Mouse (Mus musculus): ENCODE data around the gene Serpinc1.
"Not testable (repeated sequence)": the region's sequence is repeated elsewhere in the genome, so short reads cannot be mapped to it uniquely, and the experiment has no call there.

The Serpinc1 gene

DNA sequence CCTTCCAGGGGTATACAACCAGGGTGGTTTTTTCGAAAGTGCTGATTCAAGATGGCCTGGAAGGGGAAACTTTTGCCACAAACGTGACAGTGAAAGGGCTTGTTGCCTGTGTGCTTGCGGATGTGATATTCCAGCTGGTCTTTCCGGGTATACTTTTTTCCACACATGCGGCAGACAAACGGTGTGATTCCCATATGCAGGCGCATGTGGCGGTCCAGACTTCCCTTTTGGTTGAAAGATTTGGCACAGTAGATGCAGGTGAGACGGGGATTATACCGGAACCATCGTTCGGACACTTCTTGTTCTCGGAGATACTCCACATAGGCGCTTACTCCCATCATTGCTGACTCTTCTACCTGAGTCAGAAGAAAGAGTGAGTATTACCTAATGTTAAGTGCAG is 41.7 kb downstream of the Serpinc1 start:
- no peak for DNase-seq (ENCODE audit: low spot score in 2 of 2)

DNA sequence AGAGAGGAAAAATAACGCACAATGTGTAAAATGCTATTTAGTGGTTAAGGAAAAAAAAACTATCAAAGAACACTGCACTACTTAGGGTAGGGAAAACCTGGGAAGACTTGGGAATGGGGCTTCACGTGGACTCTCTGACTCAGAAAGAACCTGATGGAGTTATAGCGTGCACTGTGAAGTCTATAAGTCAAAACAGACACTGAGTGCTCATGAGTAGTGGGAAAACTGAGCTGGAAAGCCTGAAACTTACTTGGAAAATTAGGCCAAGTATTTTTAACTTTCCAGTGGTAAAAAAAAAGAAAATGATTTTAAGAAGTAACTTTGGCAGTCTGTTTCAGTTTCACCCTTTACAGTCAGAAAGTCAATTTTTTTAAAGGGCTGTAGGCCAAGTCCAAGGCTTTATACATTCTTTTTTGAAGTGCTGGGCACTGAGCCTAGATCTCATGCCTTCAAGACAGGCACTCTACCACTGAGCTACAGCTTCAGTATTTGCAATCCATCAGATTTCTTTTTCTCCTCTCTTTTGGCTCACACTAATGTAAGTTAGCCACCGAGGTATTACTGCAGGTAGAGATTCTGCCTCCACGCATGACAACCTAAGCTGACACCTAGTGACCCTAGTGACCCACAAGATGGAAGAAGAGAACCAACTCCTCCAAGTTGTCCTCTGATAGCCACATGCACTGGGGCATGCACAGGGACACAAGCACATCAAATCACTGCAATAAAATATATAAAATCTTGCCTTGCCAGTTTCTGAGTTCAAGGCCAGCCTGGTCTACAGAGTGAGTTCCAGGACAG is 47.2 kb downstream of the Serpinc1 start:
- no peak for DNase-seq (ENCODE audit: low spot score in 2 of 2)

DNA sequence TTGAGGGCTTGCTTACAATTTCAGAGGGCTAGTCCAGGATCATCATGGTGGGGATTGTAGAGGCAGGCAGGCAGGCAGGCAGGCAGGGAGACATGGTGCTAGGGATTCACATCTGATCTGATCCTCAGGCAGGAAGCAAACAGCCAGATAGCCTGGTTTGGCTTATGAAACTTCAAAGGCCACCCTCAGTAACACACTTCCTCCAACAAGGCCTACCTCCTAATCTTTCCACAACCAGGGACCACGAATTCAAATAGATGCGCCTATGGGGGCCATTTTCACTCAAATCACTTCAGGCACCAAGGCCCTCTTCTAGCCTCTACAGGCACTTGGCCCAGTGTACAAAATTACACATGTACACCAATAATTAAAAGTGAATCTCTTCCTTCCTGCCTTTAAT is 48.8 kb downstream of the Serpinc1 start:
- DNase-seq (ENCODE audit: low spot score in 2 of 2) = no peak

DNA sequence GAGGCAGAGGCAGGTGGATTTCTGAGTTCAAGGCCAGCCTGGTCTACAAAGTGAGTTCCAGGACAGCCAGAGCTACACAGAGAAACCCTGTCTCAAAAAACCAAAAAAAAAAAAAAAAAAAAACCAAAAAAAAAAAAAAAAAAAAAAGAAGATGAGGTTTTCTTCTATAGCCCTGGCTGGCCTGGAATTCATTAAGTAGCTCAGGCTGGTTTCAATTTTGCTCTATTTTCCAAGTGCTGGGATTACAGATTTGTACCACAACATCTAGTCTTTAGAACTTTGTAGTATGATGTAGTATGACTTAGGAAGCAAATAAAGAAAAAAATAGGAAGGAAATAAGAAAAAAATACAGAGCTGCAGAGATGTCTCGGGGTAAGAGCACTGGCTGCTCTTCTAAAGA is 50.0 kb downstream of the Serpinc1 start:
- DNase-seq (ENCODE audit: low spot score in 2 of 2) = not testable (repeated sequence)

DNA sequence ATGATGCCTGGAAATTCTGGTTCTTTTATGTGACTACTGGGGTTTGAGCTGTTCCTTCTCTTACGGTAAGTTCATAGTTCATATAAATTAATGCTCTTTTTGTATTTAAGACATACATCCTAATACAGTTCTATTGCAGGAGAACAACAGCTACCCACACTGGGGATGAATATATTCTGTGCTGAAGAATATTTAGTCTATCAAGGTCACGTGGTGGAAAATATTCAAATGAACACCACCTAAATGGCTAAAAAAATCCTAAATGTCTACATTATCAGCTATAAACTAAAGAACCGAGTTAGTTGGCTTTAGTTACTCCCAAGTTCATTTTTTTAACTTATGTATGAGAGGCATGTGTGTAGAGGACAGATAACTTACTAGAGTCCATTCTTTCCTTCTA is 51.7 kb downstream of the Serpinc1 start:
- no peak for DNase-seq (ENCODE audit: low spot score in 2 of 2)

DNA sequence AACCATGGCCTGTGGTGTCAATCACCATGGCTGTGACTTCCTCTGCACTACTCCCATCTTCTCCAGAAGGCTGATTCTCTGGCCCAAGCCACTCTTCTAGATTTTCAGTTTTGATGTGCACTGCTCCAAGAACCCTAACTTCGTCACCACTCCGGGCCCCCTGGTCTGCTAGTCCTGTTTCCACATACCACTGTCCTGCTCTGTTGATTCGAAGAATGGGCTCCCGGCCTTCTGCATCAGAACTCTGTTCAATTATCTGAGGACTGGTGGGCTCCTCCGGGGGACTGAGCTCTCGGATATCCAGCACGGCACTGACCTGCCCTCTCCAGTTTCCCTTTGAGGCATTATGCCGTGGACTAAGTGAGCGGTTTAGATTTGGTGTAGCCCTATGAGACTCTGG is 53.5 kb downstream of the Serpinc1 start:
- no peak for DNase-seq (ENCODE audit: low spot score in 2 of 2)

DNA sequence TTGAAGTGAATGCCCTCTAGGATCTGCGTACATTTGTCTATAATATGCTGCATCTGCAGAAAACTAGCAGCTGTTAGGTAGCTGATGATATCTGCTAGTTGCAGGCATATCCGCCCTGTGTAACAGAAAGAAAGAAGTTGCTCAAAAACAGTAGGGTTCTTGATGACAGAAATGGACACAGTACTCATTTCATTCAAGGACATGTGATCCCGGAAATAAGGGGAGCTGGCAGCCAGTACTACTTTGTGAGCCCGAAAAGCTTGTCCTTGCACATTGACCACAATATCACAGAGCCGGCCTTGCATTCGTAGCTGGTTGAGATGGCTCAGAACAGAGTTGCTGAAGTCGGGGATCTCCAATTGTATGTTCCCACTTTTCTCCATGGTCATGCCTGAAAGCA is 54.0 kb downstream of the Serpinc1 start:
- no peak for DNase-seq (ENCODE audit: low spot score in 2 of 2)

DNA sequence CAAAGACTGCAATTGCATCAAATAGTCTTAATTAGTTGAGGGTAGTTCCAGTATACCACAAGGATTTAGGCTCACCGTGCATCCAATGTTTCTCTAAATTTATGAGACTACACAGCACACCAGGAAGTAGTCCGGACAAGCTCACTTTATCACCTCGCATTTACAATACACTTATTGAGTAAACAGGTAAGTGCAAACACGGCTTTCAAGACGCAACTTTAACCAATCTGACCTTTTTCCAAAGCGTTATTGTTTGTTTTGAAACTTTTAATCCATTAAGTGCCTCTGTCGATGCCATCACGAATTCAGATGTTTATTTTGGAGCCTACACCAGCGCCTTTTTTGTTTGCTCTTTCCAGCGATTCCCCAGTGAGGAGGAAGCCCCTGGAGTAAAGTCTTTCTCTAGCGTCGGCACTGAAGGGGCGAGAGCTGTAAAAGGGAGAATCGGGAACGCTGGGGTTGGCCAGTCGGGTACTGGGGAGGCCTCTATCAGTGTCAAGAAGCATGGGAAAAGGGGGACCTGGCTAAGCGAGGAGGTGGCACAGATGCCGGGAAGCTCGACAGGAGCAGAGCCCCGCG is 55.6 kb downstream of the Serpinc1 start:
- no peak for DNase-seq (ENCODE audit: low spot score in 2 of 2)

DNA sequence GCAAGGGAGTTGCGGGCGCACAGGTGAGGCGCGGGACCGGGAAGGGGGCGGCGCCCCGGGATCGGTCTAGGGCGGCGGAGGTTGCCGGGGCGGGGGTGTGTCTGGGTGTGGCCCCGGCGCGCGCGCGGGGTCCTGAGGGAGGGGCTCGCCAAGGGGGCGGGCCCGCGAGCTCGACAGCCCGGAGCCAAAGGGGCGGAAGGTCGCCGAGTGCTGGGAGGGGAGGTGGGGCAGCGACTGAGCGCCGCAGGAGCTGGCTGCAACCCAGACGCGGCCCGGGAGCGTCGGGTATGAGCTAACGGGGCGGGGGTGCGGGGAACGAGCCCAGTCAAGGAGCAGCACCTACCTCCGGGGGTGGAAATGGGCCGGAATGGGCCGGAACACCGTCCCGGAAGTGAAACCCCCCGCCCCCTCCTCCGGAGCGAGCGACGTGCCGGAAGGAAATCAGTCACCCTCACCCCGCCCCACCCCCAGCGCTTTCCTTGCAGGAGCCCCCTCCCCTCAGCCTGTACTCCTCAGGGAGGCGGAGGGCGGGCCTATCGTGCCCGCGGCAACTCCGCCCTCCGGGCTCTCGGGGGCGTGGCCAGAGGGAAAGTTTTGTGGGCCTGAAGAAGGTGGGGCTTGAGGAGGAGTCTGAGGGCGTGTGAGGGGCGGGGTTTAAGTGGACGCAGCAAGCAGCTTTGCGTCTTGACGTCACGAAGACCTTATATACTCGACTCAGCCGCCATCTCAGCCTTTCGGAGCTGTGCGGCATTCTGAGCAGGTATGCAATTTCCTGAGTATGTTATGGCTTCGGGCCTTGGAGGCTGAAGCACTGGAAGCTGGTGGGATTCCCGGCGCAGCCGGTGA is 56.3 kb downstream of the Serpinc1 start, which contains the start of gene Zbtb37:
TSS of gene Zbtb37 (minus strand) at position 415 of the 846 bp plus-strand sequence.
- DNase-seq (ENCODE audit: low spot score in 2 of 2) = peak; percentile 92 to 98

DNA sequence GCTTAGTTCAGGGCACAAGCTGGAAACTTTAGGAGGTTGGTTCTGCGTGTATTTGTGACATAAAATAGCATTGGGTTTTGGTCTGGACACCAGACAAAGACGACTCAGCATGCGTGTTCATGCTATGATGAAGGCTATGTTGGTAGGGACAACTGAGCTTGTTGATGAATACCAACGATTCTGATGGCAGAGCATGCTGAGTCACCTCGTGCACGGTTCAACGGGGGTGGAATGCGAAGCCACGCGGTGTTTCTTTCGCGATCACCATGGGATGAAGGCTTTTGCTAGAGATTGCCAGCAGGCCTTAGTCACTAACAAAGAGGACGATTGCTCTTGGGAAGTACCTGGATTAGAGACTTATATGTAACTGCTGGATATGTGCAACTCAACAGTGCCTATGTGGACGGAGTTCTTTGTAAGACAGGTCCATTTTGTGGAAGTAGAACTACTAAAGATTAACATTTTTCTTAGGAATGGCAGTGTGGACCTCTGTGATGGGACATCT is 56.9 kb downstream of the Serpinc1 start:
- DNase-seq (ENCODE audit: low spot score in 2 of 2) = no peak

DNA sequence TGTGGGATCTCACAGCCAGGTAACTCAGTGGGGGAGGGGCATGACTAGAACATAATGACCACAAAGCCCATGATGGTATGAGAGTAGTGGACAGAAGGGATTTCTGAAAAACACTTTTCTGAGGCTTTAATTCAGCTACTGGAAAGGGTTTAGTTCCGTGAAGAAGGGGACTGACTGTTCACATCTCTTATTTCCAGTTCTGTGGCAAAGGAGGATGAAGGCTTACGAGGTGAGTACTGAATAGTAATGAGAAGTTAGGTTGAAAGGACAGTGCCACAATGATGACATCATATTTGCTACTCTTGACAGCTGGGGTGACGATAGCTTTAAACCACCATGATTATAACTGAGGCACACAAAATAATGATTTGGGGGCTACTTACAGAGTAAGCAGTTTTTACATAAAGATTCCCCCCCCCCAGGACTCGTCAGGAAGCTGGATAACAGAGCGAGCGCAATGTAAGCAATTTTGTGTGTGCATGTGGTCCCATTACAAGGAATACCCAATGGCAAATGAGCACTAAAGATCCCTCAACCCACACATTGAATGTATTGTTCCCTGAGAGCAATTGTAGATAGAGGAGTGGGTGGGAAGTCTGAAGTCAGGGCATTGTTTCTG is 57.5 kb downstream of the Serpinc1 start:
- DNase-seq (ENCODE audit: low spot score in 2 of 2) = no peak

DNA sequence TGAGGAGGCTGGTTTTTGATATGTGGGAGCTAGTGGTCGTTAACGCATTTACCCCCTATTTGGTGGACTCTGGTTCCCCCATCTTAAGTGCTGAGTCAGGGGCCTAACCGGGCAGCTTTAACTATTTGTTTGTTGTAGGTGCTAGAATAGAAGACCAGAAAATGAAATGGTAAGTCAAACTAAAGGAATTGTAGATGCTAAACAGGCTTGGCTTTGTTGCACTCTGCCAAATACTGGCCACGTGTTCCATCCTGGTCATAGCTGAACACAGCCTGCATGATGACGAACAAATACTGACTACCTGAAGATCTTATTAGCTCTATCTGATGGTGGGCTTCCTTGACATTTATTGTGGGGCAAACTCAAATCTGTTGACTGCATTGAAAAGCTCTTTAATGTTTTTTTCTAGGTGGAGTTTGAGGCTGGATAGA is 58.0 kb downstream of the Serpinc1 start:
- no peak for DNase-seq (ENCODE audit: low spot score in 2 of 2)

DNA sequence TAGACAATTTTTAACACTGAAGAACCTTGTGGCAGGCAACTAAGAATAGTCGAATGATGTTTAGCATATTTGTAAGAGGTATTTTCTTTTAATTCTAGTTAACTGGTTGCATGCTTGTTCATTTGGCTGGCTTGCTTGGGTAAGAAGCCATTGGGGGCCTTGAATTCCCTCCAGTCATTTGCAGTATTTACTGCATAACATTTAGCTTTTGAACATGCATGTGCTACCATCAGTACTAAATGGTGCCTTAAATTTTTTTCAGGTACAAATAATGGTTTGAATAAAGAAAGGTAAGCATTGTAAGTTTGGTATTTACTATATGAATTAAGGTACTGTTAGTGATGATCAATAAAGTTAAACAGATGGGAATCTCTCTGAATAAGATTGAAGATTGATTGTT is 58.6 kb downstream of the Serpinc1 start:
- DNase-seq (ENCODE audit: low spot score in 2 of 2) = no peak

DNA sequence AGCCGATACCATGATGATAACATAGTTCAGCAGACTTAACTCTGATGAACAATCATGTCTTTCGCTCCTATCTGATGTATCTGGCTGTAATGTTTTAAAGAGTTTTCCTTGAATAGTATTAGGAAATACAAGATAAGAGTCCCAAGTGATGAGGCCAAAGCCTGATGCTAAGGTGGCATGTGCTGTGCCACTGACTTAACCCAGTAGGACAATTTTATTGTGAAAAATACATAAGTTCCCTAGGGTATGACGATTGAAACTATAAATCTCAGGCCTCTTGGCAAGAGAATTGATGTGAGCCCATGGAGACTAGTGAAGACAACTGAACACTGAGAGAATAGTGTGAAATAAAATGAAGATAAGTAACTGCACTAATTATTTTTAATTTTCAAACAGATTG is 59.2 kb downstream of the Serpinc1 start:
- DNase-seq (ENCODE audit: low spot score in 2 of 2) = no peak

DNA sequence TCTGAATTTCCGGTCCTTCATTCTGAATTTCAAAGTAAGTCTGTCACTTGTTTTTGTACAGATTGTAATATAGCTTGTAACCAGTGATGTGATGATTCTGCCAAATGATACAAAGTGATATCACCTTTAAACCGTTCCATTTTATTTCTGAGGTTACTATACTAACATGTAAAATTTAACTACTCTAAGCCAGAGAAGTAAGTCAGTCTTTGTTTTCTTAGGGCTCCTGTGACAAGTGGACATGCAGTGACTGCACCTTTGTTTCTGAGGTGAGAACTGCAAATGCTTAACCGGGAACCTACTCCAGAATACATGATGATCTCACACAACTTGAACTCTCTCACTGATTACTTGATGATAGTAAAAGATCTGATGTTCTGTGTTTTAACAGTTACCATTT is 59.6 kb downstream of the Serpinc1 start:
- DNase-seq (ENCODE audit: low spot score in 2 of 2) = no peak

DNA sequence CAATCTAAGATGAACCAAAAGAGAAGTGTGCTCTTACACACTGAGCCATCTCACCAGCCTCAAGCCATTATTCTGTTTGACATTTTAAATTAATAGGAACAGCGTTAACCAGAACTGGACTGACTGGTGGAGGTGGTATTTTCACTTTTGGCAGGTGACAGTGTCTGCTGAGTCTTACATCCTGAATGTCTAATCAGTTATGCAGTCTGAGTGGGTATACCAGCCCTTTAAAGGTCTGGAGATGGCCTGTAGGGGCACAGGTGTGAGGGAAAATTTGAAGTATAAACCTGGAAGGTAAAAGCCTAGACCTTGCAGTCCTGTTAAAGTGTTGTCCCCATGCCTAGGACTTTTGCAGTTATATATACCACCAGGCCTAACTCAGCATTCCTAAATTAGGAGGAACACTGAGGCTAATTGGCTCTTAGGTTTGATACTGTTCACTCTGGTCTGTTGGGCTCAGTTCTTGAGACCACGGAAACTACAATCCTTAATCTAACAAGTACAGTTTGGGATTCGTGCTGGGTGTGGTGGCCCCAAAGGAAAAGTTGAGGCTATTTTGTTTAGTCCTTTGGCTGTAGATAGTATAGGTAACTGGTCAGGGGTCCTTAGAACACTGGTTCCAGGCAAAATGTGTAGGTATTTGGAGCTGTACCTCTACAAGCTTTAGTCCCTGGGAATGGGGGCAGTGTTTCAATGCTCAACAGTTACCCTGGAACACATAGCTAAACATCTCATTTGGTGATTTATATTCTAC is 60.8 kb downstream of the Serpinc1 start:
- DNase-seq (ENCODE audit: low spot score in 2 of 2) = no peak

DNA sequence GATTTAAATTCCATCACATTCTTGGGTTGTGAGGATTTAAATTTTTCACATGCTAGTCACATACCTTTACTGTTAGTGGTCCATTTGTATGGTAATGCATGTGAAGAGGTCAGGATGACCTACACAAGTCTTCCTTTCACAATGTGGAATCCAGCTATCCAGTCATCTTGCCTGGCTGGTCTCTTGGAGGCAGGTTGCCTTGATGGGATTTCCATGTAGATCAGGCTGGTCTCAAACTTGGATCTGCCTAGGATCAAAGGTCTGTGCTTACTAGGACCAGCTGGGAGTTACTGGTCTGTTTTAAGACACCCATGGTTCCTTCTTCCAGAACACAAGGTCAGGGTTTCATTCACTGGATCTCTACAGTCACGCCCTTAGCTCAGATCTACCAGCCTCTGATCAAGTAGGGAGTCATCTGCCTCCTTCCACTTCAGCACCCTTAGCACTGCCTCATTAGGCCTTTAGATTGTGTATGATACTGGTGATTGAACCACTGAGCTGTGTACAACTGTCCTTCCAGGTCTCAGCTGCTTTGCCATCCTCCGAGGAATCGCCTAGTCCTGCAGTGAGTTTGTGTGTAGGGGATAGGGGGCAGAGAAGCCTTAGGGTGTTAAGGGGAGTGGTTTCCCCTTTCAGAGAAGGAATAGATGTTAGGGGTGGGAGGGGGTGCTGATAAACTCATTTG is 61.5 kb downstream of the Serpinc1 start:
- DNase-seq (ENCODE audit: low spot score in 2 of 2) = no peak

DNA sequence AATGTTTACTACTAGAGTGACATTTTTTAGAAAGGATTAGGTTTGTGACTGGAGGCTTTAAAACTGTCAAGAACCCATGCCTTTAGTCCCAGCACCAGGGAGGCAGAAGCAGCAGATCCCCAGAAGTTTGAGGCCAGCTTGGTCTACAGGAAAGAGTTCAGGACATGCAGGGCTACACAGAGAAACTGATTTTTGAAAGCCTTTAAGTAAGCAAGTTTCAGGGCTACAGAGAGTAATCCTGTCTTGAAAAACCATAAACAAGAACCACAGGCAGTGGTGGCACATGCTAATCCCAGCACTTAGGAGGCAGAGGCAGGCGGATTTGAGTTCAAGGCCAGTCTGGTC is 62.0 kb downstream of the Serpinc1 start:
- no peak for DNase-seq (ENCODE audit: low spot score in 2 of 2)

DNA sequence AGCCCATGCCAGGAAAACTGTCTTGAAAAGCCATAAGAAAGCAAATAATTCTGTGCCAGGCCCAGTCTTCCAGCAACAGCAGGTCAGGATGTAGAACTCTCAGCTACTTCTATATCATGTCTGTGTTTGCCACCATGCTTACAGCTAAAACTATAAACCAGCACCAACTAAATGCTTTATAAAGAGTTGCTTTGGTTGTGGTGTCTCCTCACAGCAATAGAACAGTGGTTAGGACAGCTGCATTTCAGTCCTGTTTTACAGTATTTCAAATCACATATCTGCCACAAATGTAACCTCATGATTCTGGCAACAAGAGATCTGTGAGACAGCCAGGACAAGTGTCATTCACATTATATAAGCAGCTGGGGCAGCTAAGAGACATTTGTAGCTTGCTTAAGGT is 62.5 kb downstream of the Serpinc1 start:
- no peak for DNase-seq (ENCODE audit: low spot score in 2 of 2)

DNA sequence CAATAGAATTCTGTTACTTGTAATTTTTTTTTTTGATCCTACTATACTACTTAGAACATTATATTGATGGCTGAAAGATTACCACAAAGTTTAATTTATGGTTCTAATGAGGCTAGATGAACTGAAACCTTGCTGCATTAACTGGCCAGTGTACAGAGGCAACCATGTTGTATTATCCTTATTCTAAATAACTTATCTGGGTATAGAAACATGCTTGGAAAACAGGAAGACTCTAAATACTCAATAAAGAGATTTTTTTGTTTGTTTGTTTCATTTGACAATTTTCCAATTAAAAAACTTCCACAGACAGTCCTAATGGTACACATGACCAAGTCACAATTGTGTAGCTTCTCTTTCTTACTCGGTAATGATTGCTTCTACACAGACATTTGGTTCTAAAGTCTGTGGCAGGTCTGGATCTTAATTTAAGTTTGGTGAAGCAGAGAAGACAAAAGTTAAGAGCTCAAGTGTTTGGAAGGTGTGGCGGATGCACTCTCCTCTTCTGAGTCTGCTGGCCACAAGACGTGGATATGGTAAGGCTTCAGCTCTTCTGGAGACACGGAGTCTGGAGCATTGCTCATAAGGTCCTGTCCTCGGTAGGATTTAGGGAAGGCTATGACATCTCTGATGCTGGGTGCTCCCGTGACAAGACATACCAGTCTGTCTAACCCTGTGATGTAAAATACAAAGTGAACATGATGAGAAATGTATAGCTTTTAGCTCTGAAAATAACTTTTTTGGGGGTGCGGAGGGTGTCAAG is 63.1 kb downstream of the Serpinc1 start:
- DNase-seq (ENCODE audit: low spot score in 2 of 2) = no peak

Measured in cerebellum, postnatal 4 days (tissue).